In the genomic region with DNA sequence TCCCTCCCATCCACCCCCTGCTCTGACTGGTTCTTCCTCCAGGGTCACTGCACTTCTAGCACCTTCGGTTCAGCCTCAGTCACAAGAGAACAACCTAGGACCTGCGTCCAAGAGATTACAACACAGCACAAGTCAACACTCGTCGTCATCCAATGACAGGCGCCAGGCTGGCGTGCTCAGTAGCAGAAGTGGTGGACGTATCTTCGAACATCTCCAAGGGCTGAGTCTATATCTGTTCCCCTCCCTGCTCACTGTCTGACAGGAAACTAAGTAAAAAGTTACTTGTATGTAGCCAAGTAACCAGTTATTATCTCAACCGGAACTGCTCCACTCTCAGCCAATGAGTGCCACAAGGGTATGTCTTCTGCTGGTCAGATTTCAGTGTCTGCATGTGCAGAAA, we compare ENCODE assay signal across 9 mouse cellular contexts. TPM values are rescaled to one million over a fixed set of nuclear protein-coding genes. Genes with fewer than 3 reads are reported as not detected.
DNase-seq lines count a peak whose midpoint lies in the region; ATAC-seq and TF ChIP-seq lines count a peak whose summit lies in the region.
"Had no signal": no experiment of that assay in that cellular context is flagged by ENCODE, and none has a peak within 500 bp of the region (broad histone marks: within the 10 kb centered on the region; RNA-seq: fewer than 3 reads in every experiment).

No protein-coding gene starts in this region.

- peak overlapping the region; percentile 38 for H3K27ac ChIP-seq in gastrocnemius, adult 2 months
- no peak overlapping the region for H3K27ac ChIP-seq in layer of hippocampus, adult 2 months

- H3K4me3 ChIP-seq in gastrocnemius, adult 2 months: no peak overlapping the region
- no peak overlapping the region for H3K4me3 ChIP-seq in layer of hippocampus, adult 2 months

- DNase-seq in gastrocnemius, adult 2 months: peak; percentile 65
- DNase-seq in gastrocnemius, adult 8-10 months (ENCODE audit: low spot score in 2 of 2): no peak
- peak; percentile 87 for DNase-seq in c-Kit-negative CD71-positive TER-119-positive erythroid progenitor cells, embryonic 14.5 days (ENCODE audit: low read depth, low spot score)
- peak; percentile 49 for DNase-seq in induced T-regulatory cell, adult 2 months (ENCODE audit: low read depth)
- no peak for DNase-seq in cerebellum, adult 11-12 months
- no peak for DNase-seq in cerebellum, postnatal 4 days (ENCODE audit: low spot score in 2 of 2)
- no peak for DNase-seq in layer of hippocampus, adult 2 months (ENCODE audit: low spot score in 2 of 2)
- DNase-seq: gastrocnemius, postnatal 36 days had no signal

- intact Hi-C loops in gastrocnemius, adult 2 months (cut with DNase I): no loop called here

- TF ChIP-seq CTCF in gastrocnemius, adult 2 months (IDR thresholded peaks at IDR 0.05): no peak
- no peak for TF ChIP-seq CTCF in layer of hippocampus, adult 2 months (conservative IDR thresholded peaks at IDR 0.05)

- peak; percentile 89 for ATAC-seq in megakaryocyte progenitor cell, adult 5-6 weeks (replicated peaks; ENCODE audit: poor library complexity)

RNA-seq across cellular contexts. Expression of gene Slc16a10, which starts 16.9 kb away (rescaled TPM):
- 10 to 100 TPM; 39.8 to 43.6 TPM for total RNA-seq in gastrocnemius, adult 2 months (2021)
- 10 to 100 TPM; 38.7 to 56.1 (median 46.4) TPM for total RNA-seq in gastrocnemius, adult 8-10 months (2022)
- total RNA-seq in megakaryocyte progenitor cell, adult 5-6 weeks (2015): 39.2 and 40.8 TPM in 2 replicates
- 23.9 and 24.4 TPM in 2 replicates for total RNA-seq in megakaryocyte progenitor cell, adult 5-6 weeks (2017)
- 1 to 10 TPM; 4.8 to 4.9 TPM for total RNA-seq in layer of hippocampus, adult 2 months (2021)

Comparison
In these comparisons a context has a peak if more than half of its experiments do, and no peak if none do; other contexts are left out.
1. DNase-seq: peak in gastrocnemius, adult 2 months (single experiment), c-Kit-negative CD71-positive TER-119-positive erythroid progenitor cells, embryonic 14.5 days (single experiment) and induced T-regulatory cell, adult 2 months (single experiment); none in gastrocnemius, adult 8-10 months (0 of 2), cerebellum, adult 11-12 months (single experiment), cerebellum, postnatal 4 days (0 of 2) and layer of hippocampus, adult 2 months (0 of 2).
2. RNA of gene Slc16a10, which starts 16.9 kb away (total RNA-seq): 38.7 to 56.1 TPM in gastrocnemius, adult 8-10 months, 39.8 to 43.6 TPM in gastrocnemius, adult 2 months and 23.9 to 40.8 TPM in megakaryocyte progenitor cell, adult 5-6 weeks; 4.8 to 4.9 TPM in layer of hippocampus, adult 2 months; every median in the first group is over 4 times any median in the second.